Mouse (Mus musculus) embryonic facial prominence, embryonic 13.5 days (tissue): ENCODE data around the gene Fam173a. TPM values are rescaled to one million over a fixed set of nuclear protein-coding genes. Genes with fewer than 3 reads are reported as not detected.

Experiments
- ATAC-seq: fragments of 200-750 bp; cut with Nextera tagmentation; 2 replicates; pipeline ENCODE4 v1.8.0; 2017; ENCODE audit warnings: low read depth; ENCODE audit not compliant: insufficient number of reproducible peaks, insufficient read depth, low FRiP score, low TSS enrichment
- H3K27ac ChIP-seq: fragments of 300-500 bp; sonication (generic); 2 replicates; pipeline ENCODE4 v1.5.1; 2015; ENCODE audit warnings: moderate library complexity, mild to moderate bottlenecking, inconsistent platforms
- H3K27me3 ChIP-seq: fragments of 300-500 bp; sonication (generic); 2 replicates; pipeline ENCODE4 v1.6.1; 2015; ENCODE audit warnings: mild to moderate bottlenecking, inconsistent platforms
- H3K36me3 ChIP-seq: fragments of 300-500 bp; sonication (generic); 2 replicates; pipeline ENCODE4 v1.6.1; 2015; ENCODE audit warnings: mild to moderate bottlenecking, inconsistent platforms
- H3K4me1 ChIP-seq: fragments of 300-500 bp; sonication (generic); 2 replicates; pipeline ENCODE4 v1.6.1; 2015; ENCODE audit warnings: inconsistent platforms
- H3K4me2 ChIP-seq: fragments of 300-500 bp; sonication (generic); 2 replicates; pipeline ENCODE4 v1.6.1; 2015; ENCODE audit warnings: moderate library complexity, mild to moderate bottlenecking, inconsistent platforms
- H3K4me3 ChIP-seq: fragments of 300-500 bp; sonication (generic); 2 replicates; pipeline ENCODE4 v1.5.1; 2015; ENCODE audit warnings: mild to moderate bottlenecking, inconsistent platforms
- H3K9ac ChIP-seq: fragments of 300-500 bp; sonication (generic); 2 replicates; pipeline ENCODE4 v1.6.1; 2015; ENCODE audit warnings: mild to moderate bottlenecking, inconsistent platforms
- H3K9me3 ChIP-seq: fragments of 300-500 bp; sonication (generic); 2 replicates; pipeline ENCODE4 v1.6.1; 2016; ENCODE audit warnings: inconsistent platforms
- WGBS: fragments of 180-500 bp; shearing (Covaris S2); methylation state at CpG from one replicate; pipeline ENCODE4 v1.1.7; 2015; ENCODE audit warnings: mixed read lengths; 5-methylcytosine and 5-hydroxymethylcytosine counted together
- polyA plus RNA-seq: library from polyadenylated mRNA; unstranded; fragments of >200 nt; fragmentation: Nextera tagmentation; extraction: Ambion mirVana; gene quantifications from 2 replicates; pipeline ENCODE4 v1.2.1, GENCODE M21; 2015

The Fam173a gene
- polyA plus RNA-seq, 1 experiment from 2014 or later: 78.1 TPM

DNA sequence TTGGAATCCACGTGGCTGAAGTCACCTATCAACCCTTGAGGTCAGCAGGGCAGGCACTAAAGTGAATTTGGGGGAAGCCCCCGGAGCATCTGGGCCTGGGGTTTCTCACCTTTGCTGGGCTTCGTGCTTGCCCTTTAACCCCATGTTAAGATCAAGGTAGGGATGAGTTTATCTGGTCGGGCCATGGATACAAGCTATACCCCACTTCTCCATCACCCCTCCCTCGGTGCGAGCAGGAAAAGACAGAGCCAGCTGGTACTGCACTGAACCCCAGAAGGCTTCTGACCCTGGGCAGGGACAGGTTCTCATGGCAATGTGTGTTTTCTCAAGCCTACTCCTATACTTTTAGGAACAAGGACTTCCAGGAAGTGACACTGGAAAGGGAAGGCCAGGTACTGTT is 11.4 kb downstream of the Fam173a start:
- H3K4me1 ChIP-seq: peaks cover 18% of the 10 kb centered on the region
- no peak overlapping the region for H3K4me3 ChIP-seq
- 75% methylated on average over 6 of the region's 6 CpGs for WGBS
- H3K27ac ChIP-seq: 0 out of 2 replicates have a peak overlapping the region, but pooled peaks have one; percentile 22
- no peak for ATAC-seq
- no peaks in the 10 kb centered on the region for H3K9me3 ChIP-seq
- no peak overlapping the region for H3K4me2 ChIP-seq
- H3K9ac ChIP-seq: no peak overlapping the region
- H3K36me3 ChIP-seq: peaks cover 64% of the 10 kb centered on the region
- no peaks in the 10 kb centered on the region for H3K27me3 ChIP-seq

DNA sequence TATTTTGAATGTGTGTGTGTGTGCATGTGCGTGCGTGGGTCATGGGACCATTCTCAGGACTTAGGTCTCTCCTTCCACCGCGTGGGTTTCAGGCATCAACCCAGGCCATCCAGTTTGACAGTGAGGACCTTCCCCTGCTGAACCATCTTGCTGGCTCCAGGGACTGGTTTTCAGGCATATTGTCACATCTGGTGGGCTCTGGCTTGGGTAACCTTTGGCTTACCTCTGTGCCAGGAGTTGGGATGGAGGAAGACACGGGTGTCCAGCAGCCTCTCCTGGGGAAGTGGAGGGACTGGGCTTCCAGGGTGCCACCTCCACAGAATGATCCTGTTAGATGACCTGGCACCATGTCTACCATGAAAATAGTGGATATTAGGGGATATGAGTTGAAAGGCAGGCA is 14.8 kb downstream of the Fam173a start:
- Histone ChIP-seq H3K4me3 (no peak overlapping the region), H3K36me3 (peaks cover 50% of the 10 kb centered on the region), H3K27ac (no peak overlapping the region), H3K27me3 (no peaks in the 10 kb centered on the region), H3K9me3 (no peaks in the 10 kb centered on the region), H3K4me2 (no peak overlapping the region), H3K9ac (no peak overlapping the region), H3K4me1 (peaks cover 8% of the 10 kb centered on the region)
- WGBS: 92% methylated on average over 5 of the region's 5 CpGs
- ATAC-seq: no peak

DNA sequence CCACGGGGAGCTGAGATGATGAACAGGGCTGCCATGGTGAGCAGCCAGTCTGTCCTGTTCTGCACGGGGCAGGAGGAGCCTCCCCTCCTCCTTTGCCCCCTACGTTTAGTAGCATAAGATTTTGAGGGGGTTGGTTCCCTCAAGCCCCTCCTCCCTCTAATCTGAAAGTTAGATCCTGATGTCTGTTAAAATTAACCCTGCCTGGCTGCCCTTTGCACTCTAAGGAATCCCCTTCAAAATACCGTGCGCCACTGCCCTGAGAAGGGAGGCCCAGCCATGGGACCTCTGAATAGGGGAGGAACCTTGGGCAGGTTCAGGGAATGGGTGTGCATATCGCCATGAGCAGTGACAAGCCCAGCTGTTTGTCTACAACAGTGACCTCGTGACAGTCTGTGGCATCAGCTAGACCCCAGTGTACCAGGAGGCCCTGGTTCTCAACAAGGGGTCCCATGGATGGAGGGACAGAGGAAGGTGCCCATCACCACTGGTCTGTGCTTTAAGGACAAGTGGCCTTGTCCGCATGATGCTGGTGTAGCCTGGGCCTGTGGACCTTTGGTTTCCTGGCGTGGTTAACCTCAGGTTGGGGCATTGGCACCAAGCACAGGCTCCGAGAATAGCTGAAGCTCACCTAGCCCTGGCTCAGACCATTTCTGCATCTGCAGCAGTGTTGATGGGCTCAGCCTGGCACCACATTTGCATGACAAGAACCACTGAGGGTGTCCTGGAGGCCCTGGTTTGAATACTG is 17.2 kb downstream of the Fam173a start:
- H3K9ac ChIP-seq: no peak overlapping the region
- H3K27ac ChIP-seq: no peak overlapping the region
- H3K4me1 ChIP-seq: peaks cover 8% of the 10 kb centered on the region
- no peaks in the 10 kb centered on the region for H3K27me3 ChIP-seq
- no peaks in the 10 kb centered on the region for H3K9me3 ChIP-seq
- no peak overlapping the region for H3K4me2 ChIP-seq
- no peak overlapping the region for H3K4me3 ChIP-seq
- H3K36me3 ChIP-seq: peaks cover 25% of the 10 kb centered on the region
- no peak for ATAC-seq
- WGBS: 75% methylated on average over 10 of the region's 10 CpGs

DNA sequence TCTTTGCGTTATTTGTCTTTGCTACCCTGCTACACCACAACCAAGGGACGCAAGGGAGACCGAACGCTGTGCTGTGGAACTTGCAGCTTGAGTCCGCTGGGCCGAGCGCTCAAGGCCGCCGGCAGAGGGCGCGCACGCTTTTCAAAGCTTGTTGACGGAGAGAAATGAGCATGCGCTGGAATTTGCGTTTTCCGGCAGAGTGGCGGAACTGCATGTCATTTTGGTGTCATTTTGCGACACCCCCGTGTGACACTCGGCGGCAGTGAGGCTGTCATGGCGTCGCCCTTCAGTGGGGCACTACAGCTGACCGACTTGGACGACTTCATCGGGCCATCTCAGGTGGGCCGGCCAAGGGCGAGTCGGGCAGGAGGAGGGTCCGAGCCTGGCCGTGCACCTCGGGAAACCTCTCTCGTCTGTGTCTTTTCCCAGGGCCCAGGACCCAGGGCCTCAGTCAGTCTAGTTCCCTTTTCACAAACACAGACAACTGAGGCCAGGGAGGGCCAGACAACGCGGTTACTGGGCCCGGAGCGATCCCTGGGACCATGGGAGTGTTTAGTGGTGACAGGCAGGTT is 19.1 kb downstream of the Fam173a start, which contains the start of gene Narfl:
Narfl (plus strand) TSS at position 228 of the 572 bp plus-strand sequence.
- under 1% methylated on average over 37 of the region's 37 CpGs for WGBS

DNA sequence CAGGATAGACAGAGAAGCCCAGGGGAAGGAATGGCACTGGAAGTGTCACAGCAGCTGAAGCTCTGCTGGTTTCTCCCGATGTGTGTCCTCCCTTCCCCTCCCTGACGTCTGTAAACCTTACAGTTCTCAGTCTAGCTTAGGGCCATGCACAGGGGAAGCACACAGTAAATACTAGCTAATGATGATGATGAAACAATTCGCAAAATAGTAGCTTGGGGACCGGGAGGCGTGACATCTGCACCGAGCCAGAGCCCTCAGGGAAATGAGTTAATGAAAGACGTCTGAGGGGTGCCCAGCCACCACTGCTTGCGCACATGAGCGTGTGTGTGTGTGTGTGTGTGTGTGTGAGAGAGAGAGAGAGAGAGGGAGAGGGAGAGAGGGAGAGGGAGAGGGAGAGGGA is 23.4 kb downstream of the Fam173a start:
- no peak for ATAC-seq
- no peak overlapping the region for H3K4me3 ChIP-seq
- peaks cover 4% of the 10 kb centered on the region for H3K4me1 ChIP-seq
- 33% methylated on average over 9 of the region's 9 CpGs for WGBS
- 0 out of 2 replicates have a peak overlapping the region, but pooled peaks have one; percentile 21 for H3K9ac ChIP-seq
- no peaks in the 10 kb centered on the region for H3K36me3 ChIP-seq
- H3K4me2 ChIP-seq: no peak overlapping the region
- no peak overlapping the region for H3K27ac ChIP-seq
- H3K9me3 ChIP-seq: no peaks in the 10 kb centered on the region
- H3K27me3 ChIP-seq: peaks cover 9% of the 10 kb centered on the region; the same call in 1 of the 2 replicates

More for the DNA sequence above, 19.1 kb downstream of the Fam173a start, which contains the start of gene Narfl:
- no peak within 1 kb of the TSS for H3K27ac ChIP-seq
- H3K27me3 ChIP-seq: 0 out of 2 replicates have a peak, but pooled peaks cover 7% of the 10 kb centered on the region
- H3K4me3 ChIP-seq: peak within 1 kb of the TSS; percentile 86
- H3K36me3 ChIP-seq: peaks cover 9% of the 10 kb centered on the region
- H3K4me1 ChIP-seq: peaks cover 8% of the 10 kb centered on the region
- peak; percentile 63; the same call in 1 of the 2 replicates for ATAC-seq
- peak within 1 kb of the TSS; percentile 91 for H3K9ac ChIP-seq
- no peaks in the 10 kb centered on the region for H3K9me3 ChIP-seq
- H3K4me2 ChIP-seq: peak within 1 kb of the TSS; percentile 93

- Histone ChIP-seq H3K4me1 (no peaks in the 10 kb centered on the region), H3K4me3 (no peak overlapping the region), H3K9ac (no peak overlapping the region), H3K27ac (no peak overlapping the region), H3K9me3 (no peaks in the 10 kb centered on the region), H3K4me2 (no peak overlapping the region), H3K27me3 (peaks cover 9% of the 10 kb centered on the region; the same call in 1 of the 2 replicates), H3K36me3 (no peaks in the 10 kb centered on the region)
- 36% methylated on average over 5 of the region's 5 CpGs for WGBS
- ATAC-seq: no peak
Observed at GRCm38 (mm10) chr17:25765886-25766285, 26.8 kb downstream of the Fam173a start.

DNA sequence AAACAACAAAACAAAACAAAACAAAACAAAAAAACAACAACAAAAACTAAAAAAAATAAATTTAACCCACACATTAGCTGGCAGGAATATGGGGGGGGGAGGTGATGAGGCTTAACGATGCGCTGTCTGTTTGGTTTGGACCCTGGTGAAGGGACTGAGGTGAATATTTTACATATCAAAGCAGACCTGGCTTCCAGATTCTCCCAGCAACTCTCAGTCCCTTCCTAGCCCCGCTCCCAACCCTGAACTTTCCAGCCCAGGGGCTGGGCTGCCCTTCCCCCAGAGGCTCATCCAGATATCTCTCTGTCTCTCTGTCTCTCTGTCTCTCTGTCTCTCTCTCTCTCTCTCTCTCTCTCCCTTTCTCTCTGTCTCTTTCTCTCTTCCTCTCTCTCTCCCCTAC is 30.1 kb downstream of the Fam173a start:
- Histone ChIP-seq H3K27me3 (peaks cover 2% of the 10 kb centered on the region; the same call in 1 of the 2 replicates), H3K4me2 (no peak overlapping the region), H3K9me3 (no peaks in the 10 kb centered on the region), H3K36me3 (no peaks in the 10 kb centered on the region), H3K4me3 (no peak overlapping the region), H3K4me1 (no peaks in the 10 kb centered on the region), H3K9ac (no peak overlapping the region), H3K27ac (no peak overlapping the region)
- no peak for ATAC-seq
- WGBS: 43% methylated on average over 3 of the region's 3 CpGs

GRCm38 (mm10) chr17:25761561-25761970 is 31.1 kb downstream of the Fam173a start:
- WGBS: 43% methylated on average over 4 of the region's 4 CpGs

DNA sequence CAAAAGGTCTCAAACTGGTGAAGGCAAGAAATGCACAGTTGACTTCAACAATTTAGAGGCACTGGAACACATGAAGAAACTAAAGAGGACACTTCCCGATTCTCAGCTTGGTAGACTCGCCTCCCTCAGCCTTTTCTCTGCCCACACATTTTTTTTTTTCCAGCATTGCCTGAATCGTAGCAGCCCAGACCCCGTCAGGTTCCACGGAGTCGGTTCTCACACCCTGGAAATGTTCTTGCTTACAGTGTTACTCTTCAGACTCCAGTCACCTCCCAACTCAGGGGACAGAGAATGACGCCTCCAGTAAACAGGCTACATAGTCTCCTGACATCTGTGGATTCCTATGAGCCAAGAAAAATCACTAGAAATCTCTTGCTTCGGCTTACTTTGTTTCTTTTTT is 32.6 kb downstream of the Fam173a start:
- H3K4me1 ChIP-seq: 0 out of 2 replicates have a peak, but pooled peaks cover 4% of the 10 kb centered on the region
- 78% methylated on average over 8 of the region's 8 CpGs for WGBS
- H3K4me2 ChIP-seq: no peak overlapping the region
- H3K36me3 ChIP-seq: no peaks in the 10 kb centered on the region
- no peak overlapping the region for H3K9ac ChIP-seq
- H3K27ac ChIP-seq: no peak overlapping the region
- no peak overlapping the region for H3K4me3 ChIP-seq
- no peak for ATAC-seq
- no peaks in the 10 kb centered on the region for H3K27me3 ChIP-seq
- no peaks in the 10 kb centered on the region for H3K9me3 ChIP-seq

More at GRCm38 (mm10) chr17:25761561-25761970, 31.1 kb downstream of the Fam173a start:
- Histone ChIP-seq H3K9ac (no peak overlapping the region), H3K36me3 (no peaks in the 10 kb centered on the region), H3K4me1 (no peaks in the 10 kb centered on the region), H3K4me2 (no peak overlapping the region), H3K27me3 (no peaks in the 10 kb centered on the region), H3K9me3 (no peaks in the 10 kb centered on the region), H3K4me3 (no peak overlapping the region), H3K27ac (no peak overlapping the region)
- no peak for ATAC-seq

DNA sequence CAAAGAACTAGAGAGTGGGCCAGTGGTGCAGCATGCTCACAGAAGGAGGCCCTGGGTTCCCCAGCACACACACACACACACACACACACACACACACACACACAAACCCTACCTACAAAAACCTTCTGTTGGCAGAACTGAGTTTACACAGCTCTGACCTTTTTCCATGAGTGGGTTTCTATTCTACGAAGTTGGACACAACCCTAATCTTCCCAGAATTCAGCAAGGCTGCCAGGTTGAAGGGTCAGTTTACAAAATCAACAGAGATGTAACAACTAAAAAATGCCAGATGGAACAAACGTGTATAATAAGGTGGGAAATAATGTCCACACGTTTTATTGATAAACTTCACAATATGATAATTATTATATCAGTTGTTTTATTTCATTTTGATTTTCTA is 35.0 kb downstream of the Fam173a start:
- no peak overlapping the region for H3K9ac ChIP-seq
- no peaks in the 10 kb centered on the region for H3K27me3 ChIP-seq
- H3K4me2 ChIP-seq: no peak overlapping the region
- WGBS: 54% methylated on average over 3 of the region's 3 CpGs
- no peak overlapping the region for H3K4me3 ChIP-seq
- no peaks in the 10 kb centered on the region for H3K9me3 ChIP-seq
- H3K27ac ChIP-seq: no peak overlapping the region
- no peaks in the 10 kb centered on the region for H3K36me3 ChIP-seq
- no peak for ATAC-seq
- H3K4me1 ChIP-seq: 0 out of 2 replicates have a peak, but pooled peaks cover 4% of the 10 kb centered on the region

GRCm38 (mm10) chr17:25756378-25757242 is 36.1 kb downstream of the Fam173a start:
- H3K4me1 ChIP-seq: peaks cover 5% of the 10 kb centered on the region
- no peak overlapping the region for H3K4me3 ChIP-seq
- H3K27ac ChIP-seq: no peak overlapping the region
- whole genome bisulfite sequencing: 76% methylated on average over 9 of the region's 9 CpGs
- no peaks in the 10 kb centered on the region for H3K27me3 ChIP-seq
- no peak overlapping the region for H3K9ac ChIP-seq
- ATAC-seq: no peak
- H3K36me3 ChIP-seq: no peaks in the 10 kb centered on the region
- H3K4me2 ChIP-seq: no peak overlapping the region
- H3K9me3 ChIP-seq: no peaks in the 10 kb centered on the region
